Mouse (Mus musculus) kidney, embryonic 15.5 days (tissue): ENCODE results near the gene Arhgef3. TPM values are rescaled to one million over a fixed set of nuclear protein-coding genes. Genes with fewer than 3 reads are reported as not detected.

Source experiments
- ATAC-seq: fragments of 200-750 bp; cut with Nextera tagmentation; replicated peaks from 2 replicates; pipeline ENCODE4 v1.8.0; 2017; ENCODE audit warnings: moderate TSS enrichment; ENCODE audit not compliant: low FRiP score
- H3K27ac ChIP-seq: fragments of 300-500 bp; sonication (generic); 2 replicates; pipeline ENCODE4 v1.5.1; 2015; ENCODE audit warnings: mild to moderate bottlenecking, inconsistent platforms
- H3K27me3 ChIP-seq: fragments of 300-500 bp; sonication (generic); 2 replicates; pipeline ENCODE4 v1.6.1; 2015; ENCODE audit warnings: inconsistent platforms
- H3K36me3 ChIP-seq: fragments of 300-500 bp; sonication (generic); 2 replicates; pipeline ENCODE4 v1.6.1; 2015; ENCODE audit warnings: inconsistent platforms
- H3K4me1 ChIP-seq: fragments of 300-500 bp; sonication (generic); 2 replicates; pipeline ENCODE4 v1.6.1; 2015; ENCODE audit warnings: inconsistent platforms
- H3K4me2 ChIP-seq: fragments of 300-500 bp; sonication (generic); 2 replicates; pipeline ENCODE4 v1.6.1; 2015; ENCODE audit warnings: moderate library complexity, mild to moderate bottlenecking, inconsistent platforms
- H3K4me3 ChIP-seq: fragments of 300-500 bp; sonication (generic); replicated peaks from 2 replicates; pipeline ENCODE4 v1.5.1; 2015; ENCODE audit warnings: mild to moderate bottlenecking, inconsistent platforms
- H3K9ac ChIP-seq: fragments of 300-500 bp; sonication (generic); 2 replicates; pipeline ENCODE4 v1.6.1; 2015; ENCODE audit warnings: mild to moderate bottlenecking, inconsistent platforms
- H3K9me3 ChIP-seq: fragments of 300-500 bp; sonication (generic); replicated peaks from 2 replicates; pipeline ENCODE4 v1.6.1; 2016; ENCODE audit warnings: inconsistent platforms
- WGBS: fragments of 180-500 bp; shearing (Covaris S2); methylation state at CpG from one replicate; pipeline ENCODE4 v1.1.7; 2015; ENCODE audit warnings: mixed read lengths; 5-methylcytosine and 5-hydroxymethylcytosine counted together
- polyA plus RNA-seq: library from polyadenylated mRNA; unstranded; fragments of >200 nt; fragmentation: Nextera tagmentation; extraction: Ambion mirVana; gene quantifications from 2 replicates; pipeline ENCODE4 v1.2.1, GENCODE M21; 2015

Gene Arhgef3
- polyA plus RNA-seq, 1 experiment from 2014 or later, result 17.2 TPM

DNA sequence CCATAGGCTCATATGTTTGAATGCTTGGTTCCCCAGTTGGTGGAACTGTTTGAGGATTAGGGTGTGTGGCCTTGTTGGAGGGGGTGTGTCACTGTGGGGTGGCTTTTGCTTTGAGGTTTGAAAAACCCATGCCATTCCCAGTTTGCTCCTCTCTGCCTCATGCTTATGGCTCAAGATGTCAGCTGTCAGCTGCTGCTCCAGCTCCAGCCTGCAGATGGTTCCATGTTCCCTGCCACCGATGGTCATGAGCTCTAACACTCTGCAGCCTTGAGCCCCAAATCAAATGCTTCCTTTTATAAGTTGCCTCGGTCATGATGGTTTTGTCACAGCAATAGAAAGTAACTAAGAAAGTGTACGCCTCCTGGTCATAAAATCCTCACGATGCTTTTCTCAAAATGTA lies 54.6 kb downstream of the Arhgef3 start:
- Histone ChIP-seq H3K4me3 (no peak overlapping the region), H3K9ac (no peak overlapping the region), H3K27me3 (no peaks in the 10 kb centered on the region), H3K4me1 (no peaks in the 10 kb centered on the region), H3K36me3 (no peaks in the 10 kb centered on the region), H3K9me3 (no peaks in the 10 kb centered on the region), H3K27ac (no peak overlapping the region), H3K4me2 (no peak overlapping the region)
- 90% methylated on average over 4 of the region's 4 CpGs for WGBS
- ATAC-seq, result no peak

DNA sequence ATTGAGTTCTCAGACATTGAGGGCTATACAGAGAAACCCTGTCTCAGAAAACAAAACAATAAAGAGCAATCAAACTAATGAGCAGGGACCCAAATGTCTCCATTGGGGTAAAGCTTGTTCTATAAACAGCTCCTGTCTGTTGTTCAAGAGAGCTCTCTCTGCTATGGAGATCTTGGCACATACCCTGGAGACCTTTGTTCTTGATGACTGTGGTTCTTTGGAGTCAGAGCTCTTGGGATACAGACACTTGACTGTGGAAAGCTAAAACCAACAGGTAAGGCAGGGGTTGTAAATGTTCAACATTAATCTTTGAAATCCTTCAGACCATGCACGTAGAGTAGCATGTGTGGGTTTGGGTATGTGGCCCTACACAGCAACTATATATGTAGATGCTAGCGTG lies 55.7 kb downstream of the Arhgef3 start:
- Histone ChIP-seq H3K9ac (no peak overlapping the region), H3K4me1 (peaks cover 6% of the 10 kb centered on the region; the same call in 1 of the 2 replicates), H3K36me3 (no peaks in the 10 kb centered on the region), H3K9me3 (no peaks in the 10 kb centered on the region), H3K27me3 (no peaks in the 10 kb centered on the region), H3K4me3 (no peak overlapping the region), H3K4me2 (no peak overlapping the region), H3K27ac (no peak overlapping the region)
- no peak for ATAC-seq
- WGBS, result 100% methylated on average over 2 of the region's 2 CpGs

DNA sequence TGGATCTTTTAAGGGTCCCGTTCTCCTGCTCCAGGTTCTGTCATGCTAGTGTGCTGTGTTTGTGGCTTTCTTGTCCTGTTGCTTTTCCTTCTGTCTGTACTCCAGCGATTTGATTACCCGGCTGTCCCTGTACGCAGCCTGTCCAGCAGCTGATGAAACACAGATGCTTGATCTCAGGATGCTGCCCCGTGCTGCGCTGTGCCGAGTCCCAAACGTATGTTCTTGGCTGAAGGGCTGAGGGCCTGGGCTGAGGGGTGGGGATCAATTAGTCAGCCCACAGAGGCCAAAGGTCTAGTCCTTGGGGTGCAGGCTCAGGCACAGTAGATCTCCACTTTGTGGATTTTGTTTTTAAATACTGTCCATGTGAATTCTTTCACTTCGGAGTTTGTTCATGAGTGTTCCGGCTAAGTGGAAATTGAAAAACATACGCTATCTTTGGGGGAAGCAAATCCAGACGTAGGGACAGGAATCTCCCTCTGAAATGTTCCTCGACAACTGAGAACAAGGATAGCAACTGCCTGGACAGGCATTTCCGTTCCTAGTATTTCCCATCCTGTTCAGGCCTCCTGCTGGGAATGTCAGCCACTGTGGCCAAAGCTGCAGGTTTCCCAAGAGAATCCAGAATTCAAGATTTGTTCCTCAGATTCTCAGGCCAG lies 56.6 kb downstream of the Arhgef3 start:
- Histone ChIP-seq H3K36me3 (no peaks in the 10 kb centered on the region), H3K4me1 (peaks cover 6% of the 10 kb centered on the region; the same call in 1 of the 2 replicates), H3K4me3 (no peak overlapping the region), H3K9me3 (no peaks in the 10 kb centered on the region), H3K27me3 (no peaks in the 10 kb centered on the region), H3K4me2 (no peak overlapping the region), H3K27ac (peak overlapping the region; percentile 20), H3K9ac (no peak overlapping the region)
- ATAC-seq, result no peak
- WGBS, result 44% methylated on average over 14 of the region's 14 CpGs

DNA sequence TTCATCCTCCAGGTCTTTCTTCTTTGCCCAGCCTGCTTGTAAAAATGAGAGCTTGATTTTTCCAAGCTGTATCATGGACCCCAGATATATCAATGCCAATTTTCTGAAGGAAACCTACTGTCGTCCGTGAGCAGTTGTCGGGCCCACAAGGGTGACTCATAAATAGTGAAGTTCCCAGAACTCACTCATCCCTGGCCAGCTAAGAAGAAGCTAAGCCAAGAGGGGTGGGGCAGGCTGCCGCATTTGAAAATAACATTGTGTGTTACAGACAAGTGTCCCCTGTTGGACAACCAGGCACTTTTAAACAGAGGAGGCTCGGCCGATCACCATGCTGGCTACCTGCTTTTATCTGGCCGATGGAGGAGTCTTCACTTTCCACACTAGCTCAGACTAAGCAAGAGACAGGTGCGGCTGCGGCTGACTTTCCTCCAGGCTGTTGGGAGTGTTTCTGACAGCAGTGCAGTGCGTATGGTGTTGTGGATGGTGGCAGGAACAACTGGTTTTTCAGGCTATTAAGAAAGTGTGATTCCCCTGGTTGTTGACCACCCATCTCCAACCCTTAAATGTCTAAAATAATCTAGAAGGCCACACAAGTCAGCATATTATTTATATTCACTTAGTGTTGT lies 58.6 kb downstream of the Arhgef3 start:
- H3K9me3 ChIP-seq, result no peaks in the 10 kb centered on the region
- no peaks in the 10 kb centered on the region for H3K27me3 ChIP-seq
- peaks cover 6% of the 10 kb centered on the region; the same call in 1 of the 2 replicates for H3K4me1 ChIP-seq
- H3K4me3 ChIP-seq, result no peak overlapping the region
- WGBS, result 70% methylated on average over 10 of the region's 10 CpGs
- H3K27ac ChIP-seq, result no peak overlapping the region
- no peak for ATAC-seq
- H3K36me3 ChIP-seq, result no peaks in the 10 kb centered on the region
- no peak overlapping the region for H3K9ac ChIP-seq
- no peak overlapping the region for H3K4me2 ChIP-seq

DNA sequence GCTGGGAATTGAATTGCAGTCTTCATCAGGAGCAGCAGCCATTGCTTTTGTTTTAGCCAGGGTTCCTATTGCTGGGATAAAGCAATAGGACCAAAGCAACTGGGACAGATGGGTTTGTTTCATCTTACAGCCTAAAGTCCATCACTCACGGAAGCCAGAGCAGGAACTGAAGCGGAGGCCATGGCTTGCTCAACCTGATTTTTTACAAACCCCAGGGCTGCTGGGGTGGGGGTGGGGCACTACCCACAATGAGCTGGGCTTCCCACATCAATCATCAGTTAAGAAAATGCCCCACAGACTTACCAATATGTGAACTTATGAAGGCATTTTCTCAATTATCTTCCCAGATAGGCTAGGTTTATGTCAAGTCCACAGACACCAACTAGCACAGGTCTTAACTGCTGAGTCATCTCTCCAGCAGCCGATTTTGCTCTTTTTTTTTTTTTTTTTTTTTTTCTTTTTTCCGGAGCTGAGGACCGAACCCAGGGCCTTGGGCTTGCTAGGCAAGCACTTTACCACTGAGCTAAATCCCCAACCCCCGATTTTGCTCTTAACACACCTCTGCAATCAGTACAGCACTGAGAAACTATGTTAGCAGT lies 59.6 kb downstream of the Arhgef3 start:
- H3K9me3 ChIP-seq, result no peaks in the 10 kb centered on the region
- no peaks in the 10 kb centered on the region for H3K27me3 ChIP-seq
- no peak overlapping the region for H3K9ac ChIP-seq
- no peak overlapping the region for H3K4me2 ChIP-seq
- no peak overlapping the region for H3K27ac ChIP-seq
- ATAC-seq, result no peak
- WGBS, result 71% methylated on average over 6 of the region's 6 CpGs
- no peak overlapping the region for H3K4me3 ChIP-seq
- no peaks in the 10 kb centered on the region for H3K36me3 ChIP-seq
- H3K4me1 ChIP-seq, result peaks cover 12% of the 10 kb centered on the region; the same call in 1 of the 2 replicates

DNA sequence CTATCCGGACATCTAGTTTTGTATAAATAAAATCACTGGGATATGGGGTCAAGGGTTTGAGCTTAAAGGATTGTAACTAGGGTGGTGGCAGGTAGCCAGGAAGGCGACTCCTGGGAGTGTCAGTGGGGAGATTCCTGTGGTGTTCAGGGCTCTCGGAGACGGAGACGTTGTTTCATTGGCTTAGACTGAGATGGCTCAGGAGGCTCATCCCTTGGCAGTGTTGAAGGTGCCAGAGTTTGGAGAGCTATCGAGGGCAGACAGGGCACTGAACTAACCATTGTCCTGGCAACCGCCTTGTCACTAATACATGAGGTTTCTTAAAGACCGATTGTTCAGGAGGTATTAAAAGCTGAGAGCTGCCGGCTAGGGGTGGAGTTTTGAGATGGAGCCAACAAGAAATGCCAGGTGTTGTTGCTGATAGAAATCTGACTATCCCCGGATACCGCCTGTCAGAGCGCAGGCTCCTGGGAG lies 60.2 kb downstream of the Arhgef3 start:
- Histone ChIP-seq H3K36me3 (no peaks in the 10 kb centered on the region), H3K9me3 (no peaks in the 10 kb centered on the region), H3K27ac (no peak overlapping the region), H3K4me3 (no peak overlapping the region), H3K4me1 (peaks cover 12% of the 10 kb centered on the region; the same call in 1 of the 2 replicates), H3K27me3 (no peaks in the 10 kb centered on the region), H3K4me2 (no peak overlapping the region), H3K9ac (no peak overlapping the region)
- 0 out of 2 replicates have a peak, but pooled peaks have one; percentile 29 for ATAC-seq
- 64% methylated on average over 12 of the region's 12 CpGs for WGBS

DNA sequence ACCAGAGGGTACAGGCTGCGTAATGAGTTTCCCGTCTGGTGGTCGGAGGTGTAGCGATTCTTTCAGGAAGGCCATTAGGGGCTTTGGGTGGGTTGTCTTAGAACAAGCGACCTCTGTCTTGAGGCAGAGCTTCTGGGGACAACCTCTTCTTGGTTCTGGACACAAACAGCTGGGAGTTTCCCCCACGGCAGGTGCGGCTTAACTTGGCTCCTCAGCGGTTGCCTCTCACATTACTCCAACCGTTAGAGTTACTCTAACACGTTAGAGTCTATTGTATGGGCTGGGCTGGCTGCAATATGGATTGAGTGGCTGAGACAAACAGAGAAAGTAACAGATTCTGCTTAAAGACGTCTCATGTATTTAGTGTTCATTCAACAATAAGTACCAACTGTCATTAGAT lies 60.6 kb downstream of the Arhgef3 start:
- H3K9me3 ChIP-seq, result no peaks in the 10 kb centered on the region
- peaks cover 12% of the 10 kb centered on the region; the same call in 1 of the 2 replicates for H3K4me1 ChIP-seq
- ATAC-seq, result no peak
- H3K27ac ChIP-seq, result no peak overlapping the region
- H3K4me2 ChIP-seq, result no peak overlapping the region
- no peaks in the 10 kb centered on the region for H3K36me3 ChIP-seq
- no peak overlapping the region for H3K9ac ChIP-seq
- no peak overlapping the region for H3K4me3 ChIP-seq
- WGBS, result 67% methylated on average over 11 of the region's 11 CpGs
- H3K27me3 ChIP-seq, result no peaks in the 10 kb centered on the region

DNA sequence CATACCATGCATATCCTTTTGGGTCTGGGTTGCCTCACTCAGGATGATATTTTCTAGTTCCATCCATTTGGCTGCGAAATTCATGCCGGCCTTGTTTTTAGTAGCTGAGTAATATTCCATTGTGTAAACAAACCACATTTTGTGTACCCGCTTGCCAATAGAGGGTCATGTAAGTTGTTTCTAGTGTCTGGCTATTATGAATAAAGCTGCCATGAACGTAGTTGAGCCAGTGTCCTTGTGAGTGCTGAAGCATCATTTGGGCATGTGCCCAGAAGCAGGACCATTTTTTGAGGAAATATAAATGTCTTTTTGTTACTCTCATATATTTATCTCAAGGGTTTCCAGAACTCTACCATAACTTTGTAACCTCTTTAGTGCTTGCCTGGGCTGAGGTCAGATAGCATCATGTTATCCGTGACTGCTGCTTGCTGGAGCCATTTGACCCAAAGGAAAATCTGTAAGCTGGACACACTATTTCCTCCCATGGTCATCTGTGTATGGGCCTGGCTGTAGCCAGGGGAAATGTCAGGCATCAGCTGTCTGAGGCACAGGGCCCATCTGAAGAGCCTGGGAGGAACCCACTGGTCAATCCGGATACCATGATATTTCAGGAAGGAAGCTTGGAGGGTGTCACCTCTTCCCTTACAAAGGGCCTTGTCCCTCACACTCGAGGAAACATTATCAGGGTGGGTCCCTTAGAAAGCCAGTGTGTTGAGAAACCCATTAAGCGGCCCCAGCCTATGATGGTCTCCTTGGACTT lies 63.3 kb downstream of the Arhgef3 start:
- Histone ChIP-seq H3K27me3 (no peaks in the 10 kb centered on the region), H3K27ac (no peak overlapping the region), H3K4me1 (peaks cover 23% of the 10 kb centered on the region), H3K9ac (no peak overlapping the region), H3K9me3 (no peaks in the 10 kb centered on the region), H3K4me3 (no peak overlapping the region), H3K4me2 (no peak overlapping the region), H3K36me3 (no peaks in the 10 kb centered on the region)
- 80% methylated on average over 8 of the region's 8 CpGs for WGBS
- no peak for ATAC-seq

DNA sequence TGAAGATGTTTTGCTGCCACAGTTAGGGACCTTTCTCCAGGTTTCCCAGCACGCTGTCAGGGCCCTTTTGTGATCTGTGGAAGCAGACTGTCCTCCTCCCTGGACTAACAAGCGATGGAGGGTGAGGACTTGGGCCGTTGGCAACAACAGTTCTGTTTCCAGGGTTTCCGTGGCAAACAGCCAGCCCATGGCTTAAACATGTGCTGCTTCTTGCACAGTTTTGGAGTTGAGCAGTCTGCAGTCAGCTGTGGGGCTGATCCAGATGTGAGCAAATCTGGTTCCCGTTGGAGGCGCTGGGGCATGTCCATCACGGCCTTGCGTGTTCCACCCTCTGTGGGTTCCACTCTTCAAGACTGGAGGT lies 63.8 kb downstream of the Arhgef3 start:
- Histone ChIP-seq H3K4me3 (no peak overlapping the region), H3K4me1 (peaks cover 28% of the 10 kb centered on the region), H3K4me2 (no peak overlapping the region), H3K27ac (no peak overlapping the region), H3K9me3 (no peaks in the 10 kb centered on the region), H3K36me3 (no peaks in the 10 kb centered on the region), H3K27me3 (no peaks in the 10 kb centered on the region), H3K9ac (no peak overlapping the region)
- ATAC-seq, result no peak
- 73% methylated on average over 8 of the region's 8 CpGs for WGBS

DNA sequence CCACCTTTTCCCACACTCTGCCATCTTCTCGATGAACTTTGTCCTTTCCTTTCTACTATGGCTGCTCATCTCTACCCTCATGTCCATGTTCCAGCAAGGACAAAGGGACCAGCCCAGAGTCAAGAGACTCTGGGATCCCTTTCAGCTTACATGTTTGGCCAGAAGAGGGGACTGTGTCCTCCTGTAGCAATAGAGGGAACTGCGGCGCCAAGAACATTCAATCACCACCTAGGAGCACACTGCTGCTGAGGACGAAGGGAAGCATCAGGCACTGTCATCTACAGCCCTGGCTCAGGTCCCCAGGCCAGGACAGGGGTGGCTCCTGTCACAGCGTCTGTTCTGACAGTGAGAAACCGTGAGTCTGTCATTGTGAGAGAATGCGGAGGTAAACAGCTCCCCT lies 65.1 kb downstream of the Arhgef3 start:
- Histone ChIP-seq H3K36me3 (no peaks in the 10 kb centered on the region), H3K4me3 (no peak overlapping the region), H3K4me1 (peaks cover 30% of the 10 kb centered on the region), H3K9me3 (no peaks in the 10 kb centered on the region), H3K27ac (no peak overlapping the region), H3K4me2 (no peak overlapping the region), H3K27me3 (no peaks in the 10 kb centered on the region), H3K9ac (no peak overlapping the region)
- ATAC-seq, result no peak
- WGBS, result 82% methylated on average over 7 of the region's 7 CpGs

DNA sequence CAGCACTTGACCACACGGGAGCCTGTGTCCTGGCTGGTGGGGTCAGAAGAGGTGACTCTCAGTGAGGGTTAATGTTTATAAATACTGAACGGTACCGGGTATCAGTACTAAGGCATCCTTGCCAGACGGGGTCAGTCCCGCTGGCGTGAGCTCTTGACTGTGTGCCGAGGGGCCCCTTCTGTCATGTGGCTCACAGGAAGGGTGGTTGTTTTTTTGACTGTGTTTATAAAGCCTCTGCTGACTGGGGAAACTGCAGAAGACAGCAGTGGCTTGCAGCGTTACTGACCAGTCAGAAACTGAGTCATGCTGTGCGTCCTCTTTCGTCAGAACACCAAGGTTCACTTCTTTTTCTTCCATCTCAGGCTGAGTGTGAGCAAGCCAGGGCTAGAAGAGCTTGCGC lies 67.4 kb downstream of the Arhgef3 start:
- Histone ChIP-seq H3K36me3 (no peaks in the 10 kb centered on the region), H3K27ac (peak overlapping the region; percentile 20; the same call in 1 of the 2 replicates), H3K4me3 (no peak overlapping the region), H3K4me1 (peaks cover 31% of the 10 kb centered on the region), H3K4me2 (no peak overlapping the region), H3K27me3 (no peaks in the 10 kb centered on the region), H3K9ac (no peak overlapping the region), H3K9me3 (no peaks in the 10 kb centered on the region)
- ATAC-seq, result no peak
- 45% methylated on average over 11 of the region's 11 CpGs for WGBS
